In genomic region chr7:46116118-46116581, GRCm38 (mm10) we compare ENCODE assay signal across 11 mouse cellular contexts. TPM values are rescaled to one million over a fixed set of nuclear protein-coding genes. Genes with fewer than 3 reads are reported as not detected.
DNase-seq lines count a peak whose midpoint lies in the region; ATAC-seq and TF ChIP-seq lines count a peak whose summit lies in the region.
"Had no signal": no experiment of that assay in that cellular context is flagged by ENCODE, and none has a peak within 500 bp of the region (broad histone marks: within the 10 kb centered on the region; RNA-seq: fewer than 3 reads in every experiment).

No protein-coding gene starts in this region.

- H3K36me3 ChIP-seq in hindbrain, postnatal 0 days (ENCODE audit: insufficient read depth, low read length), result no peaks in the 10 kb centered on the region
- no peaks in the 10 kb centered on the region for H3K36me3 ChIP-seq in hindbrain, embryonic 14.5 days (replicated peaks; ENCODE audit: control insufficient read depth, insufficient read depth)
- H3K36me3 ChIP-seq in heart, adult 2 months (ENCODE audit: control insufficient read depth, insufficient read depth, low read length), result peaks cover 3% of the 10 kb centered on the region; the same call in 1 of the 2 replicates
- H3K36me3 ChIP-seq: lung, embryonic 15.5 days; stomach, embryonic 15.5 days had no signal

- WGBS in hindbrain, postnatal 0 days, result 54% methylated on average over 10 of the region's 10 CpGs
- WGBS in hindbrain, embryonic 14.5 days, result 68% methylated on average over 10 of the region's 10 CpGs
- WGBS in heart, adult 2 months, result 39% methylated on average over 10 of the region's 10 CpGs

- TF ChIP-seq EP300 in heart, adult 2 months (IDR thresholded peaks at IDR 0.05; ENCODE audit: insufficient read depth, low read depth, low read length), result peak; percentile 83

- H3K4me3 ChIP-seq in hindbrain, postnatal 0 days (ENCODE audit: low read length), result no peak overlapping the region
- H3K4me3 ChIP-seq in hindbrain, embryonic 14.5 days (replicated peaks; ENCODE audit: low read length), result no peak overlapping the region
- H3K4me3 ChIP-seq in heart, adult 2 months, result no peak overlapping the region
- H3K4me3 ChIP-seq in left cerebral cortex, adult 2 months, result no peak overlapping the region
- H3K4me3 ChIP-seq: lung, embryonic 15.5 days; stomach, embryonic 15.5 days had no signal

- no peak for TF ChIP-seq CTCF in hindbrain, postnatal 0 days (IDR thresholded peaks at IDR 0.05; ENCODE audit: low read depth)
- TF ChIP-seq CTCF in heart, adult 2 months (IDR thresholded peaks at IDR 0.05), result no peak
- no peak for TF ChIP-seq CTCF in left cerebral cortex, adult 2 months (IDR thresholded peaks at IDR 0.05)

- no peak overlapping the region for H3K4me2 ChIP-seq in hindbrain, postnatal 0 days (ENCODE audit: low read depth, low read length)
- no peak overlapping the region for H3K4me2 ChIP-seq in hindbrain, embryonic 14.5 days (replicated peaks)
- H3K4me2 ChIP-seq: lung, embryonic 15.5 days; stomach, embryonic 15.5 days had no signal

- no peaks in the 10 kb centered on the region for H3K27me3 ChIP-seq in hindbrain, postnatal 0 days (ENCODE audit: insufficient read depth, low read length)
- no peaks in the 10 kb centered on the region for H3K27me3 ChIP-seq in hindbrain, embryonic 14.5 days (ENCODE audit: control insufficient read depth, insufficient read depth, low read length)
- no peaks in the 10 kb centered on the region for H3K27me3 ChIP-seq in heart, adult 2 months (ENCODE audit: control insufficient read depth, insufficient read depth, low read length)
- H3K27me3 ChIP-seq: stomach, embryonic 15.5 days had no signal

- intact Hi-C loops in heart, adult 2 months (cut with DNase I), result loop anchor here (2.0 to 5.0 kb wide), 2 partner anchors 19 to 46 kb away; no protein-coding TSS in a partner anchor
- intact Hi-C loops in left cerebral cortex, adult 2 months (cut with DNase I), result no loop called here

- H3K27ac ChIP-seq in hindbrain, postnatal 0 days, result no peak overlapping the region
- no peak overlapping the region for H3K27ac ChIP-seq in hindbrain, embryonic 14.5 days
- peak overlapping the region; percentile 74 for H3K27ac ChIP-seq in heart, adult 2 months
- no peak overlapping the region for H3K27ac ChIP-seq in left cerebral cortex, adult 2 months
- H3K27ac ChIP-seq: lung, embryonic 15.5 days; stomach, embryonic 15.5 days had no signal

- H3K4me1 ChIP-seq in hindbrain, postnatal 0 days (ENCODE audit: insufficient read depth, low read length), result peaks cover 12% of the 10 kb centered on the region; the same call in 1 of the 2 replicates
- peaks cover 19% of the 10 kb centered on the region for H3K4me1 ChIP-seq in hindbrain, embryonic 14.5 days (replicated peaks; ENCODE audit: control insufficient read depth, insufficient read depth, low read length)
- peaks cover 5% of the 10 kb centered on the region; the same call in 1 of the 2 replicates for H3K4me1 ChIP-seq in heart, adult 2 months (ENCODE audit: control insufficient read depth, insufficient read depth, low read length)
- H3K4me1 ChIP-seq: stomach, embryonic 15.5 days had no signal

- TF ChIP-seq POLR2A in heart, adult 2 months (IDR thresholded peaks at IDR 0.05; ENCODE audit: insufficient read depth, low read depth, low read length), result peak; percentile 47; the same call in 1 of the 2 replicates

- DNase-seq in hindbrain, postnatal 0 days (ENCODE audit: low spot score), result peak; percentile 55
- DNase-seq in hindbrain, embryonic 14.5 days (ENCODE audit: low spot score), result no peak
- DNase-seq in heart, adult 2 months, result peak; percentile 62 to 77
- DNase-seq in heart, postnatal 4 days, result peak; percentile 80
- no peak for DNase-seq in layer of hippocampus, adult 9-11 months
- no peak for DNase-seq in left cerebral cortex, adult 2 months (ENCODE audit: extremely low spot score in 1 of 2, low spot score in 2 of 2)
- DNase-seq in ovary, postnatal 14 days (ENCODE audit: low spot score), result no peak
- DNase-seq: kidney, adult 18-20 months had no signal

- H3K79me2 ChIP-seq in heart, adult 2 months (replicated peaks; ENCODE audit: control insufficient read depth, insufficient read depth, low read length), result no peaks in the 10 kb centered on the region

- no peak overlapping the region for H3K9ac ChIP-seq in hindbrain, postnatal 0 days (replicated peaks; ENCODE audit: low read length)
- H3K9ac ChIP-seq in hindbrain, embryonic 14.5 days, result no peak overlapping the region
- H3K9ac ChIP-seq in heart, adult 2 months (ENCODE audit: low read depth, low read length), result no peak overlapping the region
- H3K9ac ChIP-seq: lung, embryonic 15.5 days; stomach, embryonic 15.5 days had no signal

- 0 out of 2 replicates have a peak, but pooled peaks have one; percentile 13 for ATAC-seq in hindbrain, postnatal 0 days
- ATAC-seq in hindbrain, embryonic 14.5 days (ENCODE audit: low FRiP score), result no peak
- ATAC-seq in common myeloid progenitor, adult 5-6 weeks (replicated peaks; ENCODE audit: low read depth, poor library complexity, severe bottlenecking), result peak; percentile 15; the same call in 1 of the 2 replicates

- H3K9me3 ChIP-seq in hindbrain, postnatal 0 days (ENCODE audit: low read length), result no peaks in the 10 kb centered on the region
- H3K9me3 ChIP-seq in hindbrain, embryonic 14.5 days (ENCODE audit: control insufficient read depth, low read length), result no peaks in the 10 kb centered on the region
- H3K9me3 ChIP-seq: lung, embryonic 15.5 days; stomach, embryonic 15.5 days had no signal

RNA-seq across cellular contexts. Expression of gene Kcnj11, which starts 15.6 kb away (rescaled TPM):
- 13.2 and 18.7 TPM in 2 replicates for total RNA-seq in hindbrain, postnatal 0 days (2014; rRNA removed)
- 2.4 and 3.0 TPM in 2 replicates for polyA plus RNA-seq in hindbrain, postnatal 0 days (2015; fragmentation: Nextera tagmentation; extraction: Ambion mirVana)
- polyA plus RNA-seq in hindbrain, embryonic 14.5 days (2014; fragmentation: Nextera tagmentation; extraction: Ambion mirVana), result 1.2 and 1.5 TPM in 2 replicates
- not detected in 2 replicates for total RNA-seq in common myeloid progenitor, adult 5-6 weeks (2017)
- 100 to 1,000 TPM; 111 to 123 TPM for total RNA-seq in heart, adult 2 months (2021)
- polyA plus RNA-seq in heart, adult 2 months (2012; rRNA removed), result 110 and 182 TPM in 2 replicates
- 10 to 100 TPM; 55.6 to 61.3 TPM for total RNA-seq in heart, postnatal 4 days (2021)
- 10 to 100 TPM; 41.0 to 45.4 TPM for total RNA-seq in left cerebral cortex, adult 2 months (2021)

Comparison
In these comparisons a context has a peak if more than half of its experiments do, and no peak if none do; other contexts are left out.
1. DNase-seq: peak in hindbrain, postnatal 0 days (single experiment), heart, adult 2 months (2 of 2) and heart, postnatal 4 days (single experiment); none in hindbrain, embryonic 14.5 days (single experiment), layer of hippocampus, adult 9-11 months (single experiment), left cerebral cortex, adult 2 months (0 of 2) and ovary, postnatal 14 days (single experiment).
2. RNA of gene Kcnj11, which starts 15.6 kb away (total RNA-seq): 111 to 123 TPM in heart, adult 2 months, 55.6 to 61.3 TPM in heart, postnatal 4 days, 41.0 to 45.4 TPM in left cerebral cortex, adult 2 months and 13.2 to 18.7 TPM in hindbrain, postnatal 0 days; not detected in common myeloid progenitor, adult 5-6 weeks; every median in the first group is over 10 times any median in the second.